ENCODE assay signal across 25 mouse cellular contexts in the genomic region with DNA sequence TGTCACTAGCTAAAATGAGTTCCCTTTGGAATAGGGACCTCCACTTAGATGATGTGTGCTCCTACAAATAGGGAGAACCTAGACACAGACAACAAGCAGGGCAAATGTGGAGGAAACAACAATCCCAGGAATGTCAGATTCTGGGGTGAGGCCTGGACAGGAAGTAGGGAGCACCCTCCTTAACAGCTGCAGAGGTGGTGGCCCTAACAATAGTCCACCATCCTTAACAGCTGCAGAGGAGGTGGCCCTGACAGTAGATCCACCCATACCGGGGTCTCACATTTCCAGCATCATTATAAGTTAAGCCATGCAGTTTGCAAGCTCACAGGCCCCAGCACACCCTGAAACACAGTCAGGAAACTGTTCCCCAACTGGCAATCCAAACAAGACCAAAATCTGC.
"Had no signal": no experiment of that assay in that cellular context is flagged by ENCODE, and none has a peak within 500 bp of the region (broad histone marks: within the 10 kb centered on the region; RNA-seq: fewer than 3 reads in every experiment).

No protein-coding gene starts in this region.

- H3K9me3 ChIP-seq: heart, embryonic 10.5 days; heart, embryonic 12.5 days; hindbrain, embryonic 10.5 days; hindbrain, embryonic 12.5 days; hindbrain, embryonic 15.5 days; kidney, embryonic 15.5 days; limb, embryonic 15.5 days; liver, embryonic 12.5 days had no signal

- H3K4me3 ChIP-seq: gastrocnemius, adult 2 months; heart, embryonic 10.5 days; heart, embryonic 12.5 days; hindbrain, embryonic 10.5 days; hindbrain, embryonic 12.5 days; hindbrain, embryonic 15.5 days; kidney, embryonic 15.5 days; limb, embryonic 15.5 days; liver, embryonic 12.5 days had no signal

- H3K36me3 ChIP-seq: hindbrain, embryonic 15.5 days had no signal

- H3K27ac ChIP-seq: heart, embryonic 10.5 days; hindbrain, embryonic 10.5 days; hindbrain, embryonic 12.5 days; hindbrain, embryonic 15.5 days; hindbrain, postnatal 0 days; kidney, embryonic 15.5 days; kidney, postnatal 0 days; limb, embryonic 15.5 days; liver, embryonic 12.5 days had no signal

- DNase-seq: gastrocnemius, adult 2 months; gastrocnemius, postnatal 10 days; gastrocnemius, postnatal 25 days; heart, adult 18-20 months; heart, postnatal 10 days; heart, postnatal 4 days; kidney, adult 11 months; kidney, adult 2 months; kidney, adult 9 months; kidney, postnatal 14 days; kidney, postnatal 36 days; layer of hippocampus, adult 9-11 months; layer of hippocampus, postnatal 36 days; left cerebral cortex, postnatal 4 days had no signal

- H3K27me3 ChIP-seq: heart, embryonic 12.5 days; hindbrain, embryonic 12.5 days; hindbrain, embryonic 15.5 days; kidney, embryonic 15.5 days; limb, embryonic 15.5 days; liver, embryonic 12.5 days had no signal

- ATAC-seq: hindbrain, postnatal 0 days; intestine, embryonic 16.5 days; liver, embryonic 12.5 days had no signal

- H3K4me2 ChIP-seq: heart, embryonic 12.5 days; hindbrain, embryonic 12.5 days; hindbrain, embryonic 15.5 days; kidney, embryonic 15.5 days; limb, embryonic 15.5 days; liver, embryonic 12.5 days had no signal

- H3K9ac ChIP-seq: heart, embryonic 12.5 days; hindbrain, embryonic 12.5 days; hindbrain, embryonic 15.5 days; kidney, embryonic 15.5 days; limb, embryonic 15.5 days; liver, embryonic 12.5 days had no signal

- H3K4me1 ChIP-seq: heart, embryonic 10.5 days; heart, embryonic 12.5 days; hindbrain, embryonic 10.5 days; hindbrain, embryonic 12.5 days; hindbrain, embryonic 15.5 days; kidney, embryonic 15.5 days; limb, embryonic 15.5 days had no signal
